Mouse (Mus musculus) midbrain, embryonic 16.5 days (tissue): ENCODE measurements around the gene Gfpt2. TPM values are rescaled to one million over a fixed set of nuclear protein-coding genes. Genes with fewer than 3 reads are reported as not detected.

ENCODE experiments used
- ATAC-seq: fragments of 200-750 bp; cut with Nextera tagmentation; 2 replicates; pipeline ENCODE4 v1.8.0; 2017; ENCODE audit warnings: moderate TSS enrichment
- H3K27ac ChIP-seq: fragments of 300-500 bp; sonication (generic); 2 replicates; pipeline ENCODE4 v1.5.1; 2014; ENCODE audit warnings: mild to moderate bottlenecking, low read length, mixed read lengths
- H3K27me3 ChIP-seq: fragments of 300-500 bp; sonication (generic); 2 replicates; pipeline ENCODE4 v1.6.1; 2014; ENCODE audit warnings: low read depth, low read length, mixed read lengths; ENCODE audit not compliant: control insufficient read depth, insufficient read depth
- H3K36me3 ChIP-seq: fragments of 300-500 bp; sonication (generic); 2 replicates; pipeline ENCODE4 v1.6.1; 2014; ENCODE audit warnings: mild to moderate bottlenecking, low read length, moderate library complexity, mixed read lengths; ENCODE audit not compliant: control insufficient read depth, insufficient read depth
- H3K4me1 ChIP-seq: fragments of 300-500 bp; sonication (generic); 2 replicates; pipeline ENCODE4 v1.6.1; 2014; ENCODE audit warnings: mild to moderate bottlenecking, low read length, mixed read lengths; ENCODE audit not compliant: control insufficient read depth, insufficient read depth
- H3K4me2 ChIP-seq: fragments of 300-500 bp; sonication (generic); 2 replicates; pipeline ENCODE4 v1.6.1; 2014; ENCODE audit warnings: mild to moderate bottlenecking, low read length, mixed read lengths
- H3K4me3 ChIP-seq: fragments of 300-500 bp; sonication (generic); 2 replicates; pipeline ENCODE4 v1.5.1; 2014; ENCODE audit warnings: low read depth, mild to moderate bottlenecking, low read length, moderate library complexity, mixed read lengths
- H3K9ac ChIP-seq: fragments of 300-500 bp; sonication (generic); 2 replicates; pipeline ENCODE4 v1.6.1; 2014; ENCODE audit warnings: low read depth, low read length, mixed read lengths
- H3K9me3 ChIP-seq: fragments of 300-500 bp; sonication (generic); replicated peaks from 2 replicates; pipeline ENCODE4 v1.6.1; 2014; ENCODE audit warnings: mild to moderate bottlenecking, low read length, mixed read lengths; ENCODE audit not compliant: control insufficient read depth, poor library complexity, severe bottlenecking
- WGBS: fragments of 180-500 bp; shearing (Covaris S2); extraction: QIAGEN DNeasy Blood & Tissue Kit; methylation state at CpG from one replicate; pipeline ENCODE4 v1.1.7; 2014; 5-methylcytosine and 5-hydroxymethylcytosine counted together
- microRNA-seq: library from miRNA; unstranded; fragments of <30 nt; microRNA quantifications from one replicate; pipeline ENCODE4, GENCODE M21; 2017
- polyA plus RNA-seq: library from polyadenylated mRNA; unstranded; fragments of >200 nt; fragmentation: Nextera tagmentation; extraction: Ambion mirVana; gene quantifications from 2 replicates; pipeline ENCODE4 v1.2.1, GENCODE M21; 2015

Gfpt2 gene
- polyA plus RNA-seq, 1 experiment from 2014 or later: 6.6 TPM

DNA sequence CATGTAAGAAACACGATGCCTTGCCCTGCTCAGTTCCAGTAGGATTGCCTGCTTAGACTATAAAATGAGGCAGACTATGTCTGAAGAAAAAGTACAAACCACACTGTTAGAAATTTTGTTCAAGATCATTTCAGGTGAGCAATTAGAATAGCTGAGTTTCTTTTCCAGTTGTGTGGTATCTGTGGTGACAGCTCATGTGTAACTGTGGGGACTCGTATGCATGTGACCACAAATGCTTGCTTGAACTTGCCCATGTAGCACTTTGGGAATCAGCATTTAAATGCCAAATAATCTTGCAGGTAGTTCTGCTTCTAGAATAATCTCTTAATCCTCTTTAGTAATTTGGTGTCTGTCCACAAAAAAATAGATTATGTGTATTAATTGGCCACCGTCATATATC lies 89.4 kb downstream of the Gfpt2 start:
- no peak overlapping the region for H3K4me3 ChIP-seq
- H3K9me3 ChIP-seq: no peaks in the 10 kb centered on the region
- H3K4me1 ChIP-seq: no peaks in the 10 kb centered on the region
- WGBS: 90% methylated on average over 3 of the region's 3 CpGs
- peaks cover 5% of the 10 kb centered on the region; the same call in 1 of the 2 replicates for H3K36me3 ChIP-seq
- ATAC-seq: no peak
- H3K9ac ChIP-seq: no peak overlapping the region
- H3K27me3 ChIP-seq: no peaks in the 10 kb centered on the region
- H3K4me2 ChIP-seq: no peak overlapping the region
- H3K27ac ChIP-seq: no peak overlapping the region

Small RNAs within 50 kb of the gene (microRNA-seq; reads per million reads assigned to microRNA genes)
- not detected for gene Gm23813

Other genes with a start within 250 kb of the Gfpt2 start
- gene Olfr1380, start 237.3 kb upstream of the Gfpt2 start, polyA plus RNA-seq: not detected in 2 replicates
- gene Flt4, start 184.9 kb upstream of the Gfpt2 start, polyA plus RNA-seq: 1.6 TPM in 2 replicates
- gene Scgb3a1, start 130.6 kb upstream of the Gfpt2 start, polyA plus RNA-seq: 0.70 TPM in 1 of 2 replicates, not detected in the other
- 39.0 and 46.5 TPM in 2 replicates for gene Cnot6, start 81.5 kb upstream of the Gfpt2 start, polyA plus RNA-seq
- gene Mapk9, start 52.6 kb downstream of the Gfpt2 start, polyA plus RNA-seq: 64.2 and 71.4 TPM in 2 replicates
- gene Rasgef1c, start 107.7 kb downstream of the Gfpt2 start, polyA plus RNA-seq: 33.8 and 34.2 TPM in 2 replicates
- gene Rnf130, start 231.2 kb downstream of the Gfpt2 start, polyA plus RNA-seq: 51.4 and 60.4 TPM in 2 replicates